Mouse (Mus musculus) ES-Bruce4 (cell line): ENCODE results near the gene Als2.

Experiments used
- CTCF ChIP-seq: IDR thresholded peaks from one replicate; pipeline ENCODE4 v1.8.1; 2011; ENCODE audit warnings: low read depth, low read length
- EP300 ChIP-seq: IDR thresholded peaks from 2 replicates; pipeline ENCODE4 v1.6.1; 2011; ENCODE audit warnings: low read depth, low read length; ENCODE audit not compliant: insufficient read depth

DNA sequence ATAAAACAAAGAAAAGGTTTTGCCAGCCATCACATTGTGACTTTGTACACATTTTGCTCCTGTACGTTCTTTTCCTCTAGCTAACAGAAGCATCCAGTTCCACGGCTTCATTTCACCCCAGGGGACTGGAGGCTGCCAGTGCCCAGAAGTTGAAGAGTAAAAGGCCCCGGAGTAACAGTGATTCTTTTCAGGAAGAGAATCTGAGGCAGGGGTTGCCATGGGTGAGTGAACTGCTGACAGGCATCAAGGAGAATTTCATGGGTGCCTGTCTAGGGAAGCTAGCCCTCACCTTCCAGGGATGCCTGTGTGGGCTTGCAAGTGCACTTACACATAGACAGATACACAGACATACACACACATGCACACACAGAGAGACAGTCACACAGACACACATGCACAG is 20.7 kb upstream of the Als2 start:
- no peak for TF ChIP-seq CTCF
- no peak for TF ChIP-seq EP300
